Mouse (Mus musculus) megakaryocyte, embryonic 14.5 days (primary cell): ENCODE results near the gene Srsf1. TPM values are rescaled to one million over a fixed set of nuclear protein-coding genes. Genes with fewer than 3 reads are reported as not detected.
"Not testable (repeated sequence)": the region's sequence is repeated elsewhere in the genome, so short reads cannot be mapped to it uniquely, and the experiment has no call there.

ENCODE experiments used
- H3K27me3 ChIP-seq: replicated peaks from 2 replicates; pipeline ENCODE3; 2012; ENCODE audit warnings: inconsistent platforms
- H3K36me3 ChIP-seq: replicated peaks from 2 replicates; pipeline ENCODE3; 2012; ENCODE audit warnings: low read length, inconsistent platforms, mixed read lengths
- H3K4me1 ChIP-seq: 2 replicates; pipeline ENCODE4 v1.6.1; 2012; ENCODE audit warnings: inconsistent platforms
- H3K4me3 ChIP-seq: replicated peaks from 2 replicates; pipeline ENCODE3; 2012; ENCODE audit warnings: moderate library complexity, mild to moderate bottlenecking, inconsistent platforms
- H3K9me3 ChIP-seq: 2 replicates; pipeline ENCODE4 v1.6.1; 2012; ENCODE audit warnings: inconsistent platforms
- FLI1 ChIP-seq: IDR thresholded peaks from 2 replicates; pipeline ENCODE4 v1.6.1; 2012; ENCODE audit warnings: low read length, inconsistent platforms, mixed read lengths
- GATA1 ChIP-seq: IDR thresholded peaks from 3 replicates; pipeline ENCODE4 v1.6.1; 2012; ENCODE audit warnings: mixed read lengths, low read length, inconsistent platforms, borderline replicate concordance
- polyA plus RNA-seq: library from polyadenylated mRNA; stranded (reverse); fragments of >175 nt; gene quantifications from 2 replicates; pipeline ENCODE4 v1.2.3, GENCODE M21; 2012; ENCODE audit warnings: low replicate concordance; ENCODE audit not compliant: insufficient read depth

Srsf1 gene
- polyA plus RNA-seq, 1 experiment = 74.9 TPM

DNA sequence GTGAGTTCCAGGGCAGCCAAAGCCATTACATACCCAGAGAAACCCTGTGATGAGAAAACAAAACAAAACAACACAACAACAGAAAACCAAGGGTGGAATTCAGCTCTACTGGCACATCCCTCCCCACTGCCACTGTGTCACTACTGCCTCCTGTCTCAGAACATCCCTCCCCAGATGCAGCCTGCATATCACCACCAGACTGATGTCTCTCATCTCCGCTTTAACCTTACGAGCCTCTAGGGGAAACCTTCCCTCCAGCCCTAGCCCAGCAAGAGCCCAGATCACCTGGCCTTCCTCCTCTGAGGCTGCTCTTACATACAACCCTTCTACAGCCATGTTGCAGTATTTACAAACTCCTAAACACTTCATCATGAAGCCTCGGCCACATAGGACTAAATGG is 9.8 kb upstream of the Srsf1 start:
- no peaks in the 10 kb centered on the region for H3K4me1 ChIP-seq
- H3K36me3 ChIP-seq = peaks cover 2% of the 10 kb centered on the region
- no peak overlapping the region for H3K4me3 ChIP-seq
- no peaks in the 10 kb centered on the region for H3K9me3 ChIP-seq
- no peak for TF ChIP-seq FLI1
- TF ChIP-seq GATA1 = no peak
- peaks cover 2% of the 10 kb centered on the region for H3K27me3 ChIP-seq

DNA sequence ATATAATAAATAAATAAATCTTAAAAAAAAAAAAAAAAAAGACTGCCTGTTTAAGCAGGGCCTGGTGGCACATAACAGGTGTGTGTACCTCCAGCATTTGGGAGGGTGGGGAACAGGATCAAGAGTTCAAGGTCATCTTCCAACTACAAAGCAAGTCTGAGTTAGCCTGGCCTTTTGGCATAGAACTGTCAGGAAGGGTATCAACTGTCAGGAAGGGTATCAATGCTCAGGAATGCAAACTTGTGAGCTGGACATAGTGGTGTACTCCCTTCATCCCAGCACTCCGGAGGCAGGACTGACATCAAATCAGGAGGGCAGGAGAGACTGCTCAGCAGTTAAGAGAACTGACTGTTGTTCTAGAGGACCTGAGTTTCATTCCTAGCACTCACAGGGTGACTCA is 8.1 kb upstream of the Srsf1 start:
- H3K36me3 ChIP-seq = peaks cover 2% of the 10 kb centered on the region
- TF ChIP-seq GATA1 (no peak), FLI1 (no peak)
- H3K9me3 ChIP-seq = no peaks in the 10 kb centered on the region
- H3K4me3 ChIP-seq = no peak overlapping the region
- H3K4me1 ChIP-seq = no peaks in the 10 kb centered on the region
- no peaks in the 10 kb centered on the region for H3K27me3 ChIP-seq

DNA sequence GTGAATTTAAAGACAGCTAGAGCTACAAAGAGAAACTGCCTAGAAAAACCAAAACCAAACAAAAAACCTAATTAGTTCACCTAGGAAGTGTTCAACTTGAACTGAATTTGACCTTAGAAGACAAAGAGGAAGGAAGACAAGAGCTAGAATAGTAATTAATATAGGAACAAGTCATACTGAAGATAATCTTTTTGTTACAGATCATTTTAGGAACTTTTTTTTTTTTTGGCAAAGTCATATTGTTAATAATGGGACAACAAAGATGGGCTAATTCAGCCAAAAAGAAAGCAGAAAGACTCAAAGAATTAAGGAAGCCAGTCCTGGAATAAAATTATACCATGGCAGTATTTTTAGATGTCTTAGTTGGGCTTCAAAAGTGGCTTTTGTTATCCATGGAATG is 2.9 kb upstream of the Srsf1 start:
- TF ChIP-seq GATA1 (no peak), FLI1 (no peak)
- Histone ChIP-seq H3K36me3 (peaks cover 7% of the 10 kb centered on the region), H3K4me1 (peaks cover 19% of the 10 kb centered on the region), H3K9me3 (no peaks in the 10 kb centered on the region), H3K27me3 (no peaks in the 10 kb centered on the region), H3K4me3 (no peak overlapping the region)

DNA sequence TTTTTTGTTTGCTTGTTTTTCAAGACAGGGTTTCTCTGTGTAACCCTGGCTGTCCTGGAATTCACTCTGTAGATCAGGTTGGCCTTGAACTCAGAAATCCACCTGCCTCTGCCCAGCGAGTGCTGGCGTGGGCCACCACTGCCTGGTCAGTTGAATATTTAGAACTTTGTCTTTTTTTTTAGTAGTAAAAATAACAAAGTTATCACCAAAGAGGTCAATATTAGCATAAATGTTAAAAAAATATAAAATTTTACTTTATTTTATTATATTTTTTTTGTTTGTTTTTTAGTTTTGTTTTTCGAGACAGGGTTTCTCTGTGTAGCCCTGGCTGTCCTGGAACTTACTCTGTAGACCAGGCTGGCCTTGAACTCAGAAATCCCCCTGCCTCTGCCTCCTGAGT is 2.0 kb upstream of the Srsf1 start:
- H3K4me1 ChIP-seq = peaks cover 27% of the 10 kb centered on the region
- H3K9me3 ChIP-seq, H3K4me3 ChIP-seq, H3K27me3 ChIP-seq: not testable (repeated sequence)
- H3K36me3 ChIP-seq = peaks cover 15% of the 10 kb centered on the region

DNA sequence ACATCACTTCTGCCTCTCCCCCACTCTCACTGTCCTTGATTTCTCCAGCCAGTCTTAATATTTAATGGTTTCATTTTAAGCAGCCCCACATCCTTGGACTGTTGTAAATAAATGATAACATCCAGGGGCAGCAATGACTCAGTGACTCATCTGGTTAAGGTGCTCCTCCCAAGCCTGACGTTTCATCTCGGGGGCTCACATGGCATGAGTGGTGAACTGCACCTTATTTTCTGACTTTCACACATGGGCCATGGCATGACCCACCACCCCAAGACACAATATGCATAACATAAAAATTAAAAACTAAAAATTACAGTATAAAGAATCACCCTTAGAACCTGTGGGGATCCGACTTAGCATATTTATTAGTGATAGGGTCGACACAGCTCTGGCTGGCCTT is 1.3 kb upstream of the Srsf1 start:
- H3K27me3 ChIP-seq = no peaks in the 10 kb centered on the region
- H3K4me1 ChIP-seq = peaks cover 35% of the 10 kb centered on the region
- H3K9me3 ChIP-seq = no peaks in the 10 kb centered on the region
- H3K4me3 ChIP-seq = peak overlapping the region; percentile 42
- peaks cover 22% of the 10 kb centered on the region for H3K36me3 ChIP-seq
- TF ChIP-seq GATA1 = no peak
- no peak for TF ChIP-seq FLI1

DNA sequence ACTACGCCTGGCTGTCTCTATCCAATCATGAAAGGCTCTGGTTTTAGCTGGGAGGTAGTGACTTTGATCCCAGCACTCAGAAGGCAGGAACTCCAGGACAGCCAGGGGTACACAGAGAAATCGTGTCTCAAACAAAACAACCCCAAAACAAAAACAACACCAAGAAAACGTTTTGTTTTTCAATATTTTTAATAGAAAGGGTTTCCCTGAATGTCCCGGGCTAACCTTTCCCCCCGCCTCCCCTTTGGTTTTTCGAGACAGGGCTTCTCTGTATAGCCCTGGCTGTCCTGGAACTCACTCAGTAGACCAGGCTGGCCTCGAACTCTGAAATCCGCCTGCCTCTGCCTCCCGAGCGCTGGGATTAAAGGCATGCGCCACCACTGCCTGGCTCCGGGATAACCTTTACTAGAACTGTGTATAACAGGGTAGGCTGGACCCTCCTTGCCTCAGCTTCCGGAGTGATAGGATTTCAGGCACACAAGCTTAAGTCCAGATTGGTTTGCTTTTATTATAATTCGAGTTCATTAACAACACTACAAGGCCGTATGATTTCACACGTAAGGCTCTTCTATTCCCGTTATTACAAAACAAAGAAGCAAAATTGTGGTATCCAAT is 743 bp upstream of the Srsf1 start:
- peaks cover 28% of the 10 kb centered on the region for H3K36me3 ChIP-seq
- H3K4me1 ChIP-seq = peaks cover 37% of the 10 kb centered on the region
- H3K4me3 ChIP-seq = peak overlapping the region; percentile 98
- no peaks in the 10 kb centered on the region for H3K27me3 ChIP-seq
- TF ChIP-seq GATA1 (no peak), FLI1 (no peak)
- H3K9me3 ChIP-seq = no peaks in the 10 kb centered on the region

DNA sequence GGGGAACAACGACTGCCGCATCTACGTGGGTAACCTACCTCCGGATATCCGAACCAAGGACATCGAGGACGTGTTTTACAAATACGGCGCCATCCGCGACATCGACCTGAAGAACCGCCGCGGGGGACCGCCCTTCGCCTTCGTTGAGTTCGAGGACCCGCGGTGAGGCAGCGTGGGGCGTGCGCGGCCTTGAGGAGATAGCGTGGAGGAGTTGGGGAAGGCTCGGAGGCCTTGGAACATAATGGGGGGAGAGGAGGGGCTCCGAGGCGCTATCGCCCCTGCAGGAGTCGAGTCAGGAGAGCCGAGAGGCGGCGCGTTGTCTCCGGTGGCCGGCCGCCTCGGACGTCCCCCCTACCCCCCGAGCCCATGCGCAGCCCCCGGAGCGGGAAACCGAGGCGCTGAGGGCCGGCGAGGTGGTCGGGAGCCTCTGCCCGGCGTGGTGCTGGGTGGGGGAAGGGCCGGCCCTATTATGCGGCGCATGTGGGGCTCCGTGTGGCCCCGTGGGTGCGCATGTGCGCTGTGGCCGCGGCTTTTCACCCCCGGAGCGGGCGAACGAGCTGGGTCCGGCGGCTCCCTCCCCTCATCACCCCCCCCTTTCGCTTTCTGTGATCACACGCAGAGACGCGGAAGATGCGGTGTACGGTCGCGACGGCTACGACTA is 828 bp downstream of the Srsf1 start:
- H3K27me3 ChIP-seq = no peaks in the 10 kb centered on the region
- H3K9me3 ChIP-seq = no peaks in the 10 kb centered on the region
- H3K36me3 ChIP-seq = peaks cover 44% of the 10 kb centered on the region
- peak overlapping the region; percentile 98 for H3K4me3 ChIP-seq
- TF ChIP-seq GATA1 = no peak
- TF ChIP-seq FLI1 = no peak
- H3K4me1 ChIP-seq = peaks cover 37% of the 10 kb centered on the region

DNA sequence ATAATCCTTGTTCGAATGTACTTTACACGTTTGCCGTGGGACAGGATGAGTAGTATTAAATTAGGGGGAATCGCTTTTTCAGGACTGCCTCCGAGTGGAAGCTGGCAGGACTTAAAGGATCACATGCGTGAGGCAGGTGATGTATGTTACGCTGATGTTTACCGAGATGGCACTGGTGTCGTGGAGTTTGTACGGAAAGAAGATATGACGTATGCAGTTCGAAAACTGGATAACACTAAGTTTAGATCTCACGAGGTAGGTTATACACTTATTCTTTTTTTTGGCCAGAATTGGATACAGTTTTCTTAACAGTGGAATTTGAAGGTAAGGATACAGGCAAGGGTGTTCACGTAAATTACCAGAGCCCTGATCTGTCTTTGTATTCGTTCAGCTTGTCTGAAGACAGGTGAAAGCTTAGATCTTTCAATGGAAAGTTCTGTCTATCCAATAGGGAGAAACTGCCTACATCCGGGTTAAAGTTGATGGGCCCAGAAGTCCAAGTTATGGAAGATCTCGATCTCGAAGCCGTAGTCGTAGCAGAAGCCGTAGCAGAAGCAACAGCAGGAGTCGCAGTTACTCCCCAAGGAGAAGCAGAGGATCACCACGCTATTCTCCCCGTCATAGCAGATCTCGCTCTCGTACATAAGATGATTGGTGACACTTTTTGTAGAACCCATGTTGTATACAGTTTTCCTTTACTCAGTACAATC is 1.9 kb downstream of the Srsf1 start:
- peaks cover 54% of the 10 kb centered on the region for H3K36me3 ChIP-seq
- TF ChIP-seq FLI1 (no peak), GATA1 (no peak)
- peaks cover 40% of the 10 kb centered on the region for H3K4me1 ChIP-seq
- H3K27me3 ChIP-seq = no peaks in the 10 kb centered on the region
- H3K4me3 ChIP-seq = peak overlapping the region; percentile 98
- no peaks in the 10 kb centered on the region for H3K9me3 ChIP-seq

DNA sequence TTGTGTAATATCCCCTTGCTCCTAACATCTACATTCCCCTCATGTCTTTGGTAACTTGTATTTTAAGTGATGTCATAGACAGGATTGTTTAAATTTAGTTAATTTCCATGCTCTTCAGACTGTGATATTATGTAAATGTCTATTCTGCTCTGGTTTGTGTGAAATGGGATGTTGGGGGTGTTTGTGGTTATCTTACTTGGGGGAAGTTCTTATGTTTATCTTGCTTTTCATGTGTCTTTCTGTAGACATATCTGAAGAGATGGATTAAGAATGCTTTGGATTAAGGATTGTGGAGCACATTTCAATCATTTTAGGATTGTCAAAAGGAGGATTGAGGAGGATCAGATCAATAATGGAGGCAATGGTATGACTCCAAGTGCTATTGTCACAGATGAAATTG is 2.6 kb downstream of the Srsf1 start:
- Histone ChIP-seq H3K4me1 (peaks cover 45% of the 10 kb centered on the region), H3K36me3 (peaks cover 56% of the 10 kb centered on the region), H3K4me3 (peak overlapping the region; percentile 98), H3K27me3 (no peaks in the 10 kb centered on the region), H3K9me3 (no peaks in the 10 kb centered on the region)
- TF ChIP-seq FLI1 (no peak), GATA1 (no peak)

DNA sequence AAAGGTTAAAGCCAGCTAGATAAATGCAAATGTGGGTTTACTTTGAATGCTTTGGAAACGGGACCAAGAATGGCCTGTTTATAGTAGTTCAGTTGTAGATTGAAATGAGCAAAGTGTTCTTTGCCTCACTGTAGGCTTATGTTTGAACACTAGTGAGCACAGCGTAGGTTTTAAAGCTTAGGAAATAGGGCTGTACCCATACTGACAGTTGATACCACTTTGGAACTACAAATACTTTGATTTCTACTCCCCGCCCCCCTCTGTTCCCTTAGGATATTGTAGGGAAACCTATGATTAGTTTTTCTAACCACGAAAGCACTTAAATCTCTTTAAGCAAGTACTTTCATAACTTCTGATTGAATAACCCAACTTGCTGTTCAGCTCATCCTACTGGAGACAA is 5.5 kb downstream of the Srsf1 start:
- Histone ChIP-seq H3K27me3 (no peaks in the 10 kb centered on the region), H3K4me3 (no peak overlapping the region), H3K4me1 (peaks cover 35% of the 10 kb centered on the region), H3K9me3 (no peaks in the 10 kb centered on the region), H3K36me3 (peaks cover 73% of the 10 kb centered on the region)
- no peak for TF ChIP-seq GATA1
- no peak for TF ChIP-seq FLI1
